Mouse (Mus musculus) myocyte (in vitro differentiated cells): ENCODE data around the gene Gm3685. TPM values are rescaled to one million over a fixed set of nuclear protein-coding genes. Genes with fewer than 3 reads are reported as not detected.
"Not testable (repeated sequence)": the region's sequence is repeated elsewhere in the genome, so short reads cannot be mapped to it uniquely, and the experiment has no call there.

Experiments used
- H3K27me3 ChIP-seq: one replicate; pipeline ENCODE4 v1.6.1; 2011; ENCODE audit not compliant: control insufficient read depth, insufficient read depth, insufficient read length
- H3K36me3 ChIP-seq: one replicate; pipeline ENCODE4 v1.6.1; 2011; ENCODE audit not compliant: control insufficient read depth, insufficient read depth
- H3K4me2 ChIP-seq: one replicate; pipeline ENCODE4 v1.6.1; 2011; ENCODE audit warnings: low read depth, control low read depth
- H3K4me3 ChIP-seq: one replicate; pipeline ENCODE4 v1.5.1; 2011; ENCODE audit warnings: mild to moderate bottlenecking, control low read depth, moderate library complexity
- H3K79me2 ChIP-seq: one replicate; pipeline ENCODE4 v1.6.1; 2011; ENCODE audit not compliant: control insufficient read depth, insufficient read depth
- H3ac ChIP-seq: one replicate; pipeline ENCODE4 v1.6.1; 2011; ENCODE audit not compliant: control insufficient read depth, insufficient read length
- polyA plus RNA-seq: library from polyadenylated mRNA; unstranded; fragments of >200 nt; fragmentation: generic; extraction: Trizol; gene quantifications from one replicate; pipeline ENCODE4 v1.2.1, GENCODE M21; 2012; ENCODE audit warnings: missing spikeins

The Gm3685 gene
- not detected for polyA plus RNA-seq

DNA sequence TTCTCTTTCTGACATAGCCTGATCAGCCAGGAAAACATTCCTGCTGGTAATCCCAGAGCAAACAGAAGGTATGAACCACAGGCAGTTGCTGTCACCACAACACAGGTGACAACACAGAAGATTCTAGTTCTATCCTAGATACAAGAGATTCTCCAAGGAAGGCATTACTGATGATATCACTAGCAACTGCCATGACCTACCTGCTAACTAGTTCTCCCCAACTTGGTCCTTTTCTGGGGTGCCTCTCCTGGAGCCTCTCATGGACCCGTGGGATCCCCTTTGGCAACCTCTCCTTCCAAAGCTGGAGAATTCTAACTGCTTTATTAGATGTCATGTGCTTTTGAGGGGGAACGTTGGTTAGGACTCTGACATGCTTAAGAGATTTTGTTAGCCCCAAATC lies at the start of gene Gm3685:
Gm3685 (minus strand) TSS at position 101 of the 400 bp plus-strand sequence.
- not testable (repeated sequence) for H3K4me2 ChIP-seq, H3K27me3 ChIP-seq, H3K4me3 ChIP-seq, H3K79me2 ChIP-seq, H3K36me3 ChIP-seq, H3ac ChIP-seq

DNA sequence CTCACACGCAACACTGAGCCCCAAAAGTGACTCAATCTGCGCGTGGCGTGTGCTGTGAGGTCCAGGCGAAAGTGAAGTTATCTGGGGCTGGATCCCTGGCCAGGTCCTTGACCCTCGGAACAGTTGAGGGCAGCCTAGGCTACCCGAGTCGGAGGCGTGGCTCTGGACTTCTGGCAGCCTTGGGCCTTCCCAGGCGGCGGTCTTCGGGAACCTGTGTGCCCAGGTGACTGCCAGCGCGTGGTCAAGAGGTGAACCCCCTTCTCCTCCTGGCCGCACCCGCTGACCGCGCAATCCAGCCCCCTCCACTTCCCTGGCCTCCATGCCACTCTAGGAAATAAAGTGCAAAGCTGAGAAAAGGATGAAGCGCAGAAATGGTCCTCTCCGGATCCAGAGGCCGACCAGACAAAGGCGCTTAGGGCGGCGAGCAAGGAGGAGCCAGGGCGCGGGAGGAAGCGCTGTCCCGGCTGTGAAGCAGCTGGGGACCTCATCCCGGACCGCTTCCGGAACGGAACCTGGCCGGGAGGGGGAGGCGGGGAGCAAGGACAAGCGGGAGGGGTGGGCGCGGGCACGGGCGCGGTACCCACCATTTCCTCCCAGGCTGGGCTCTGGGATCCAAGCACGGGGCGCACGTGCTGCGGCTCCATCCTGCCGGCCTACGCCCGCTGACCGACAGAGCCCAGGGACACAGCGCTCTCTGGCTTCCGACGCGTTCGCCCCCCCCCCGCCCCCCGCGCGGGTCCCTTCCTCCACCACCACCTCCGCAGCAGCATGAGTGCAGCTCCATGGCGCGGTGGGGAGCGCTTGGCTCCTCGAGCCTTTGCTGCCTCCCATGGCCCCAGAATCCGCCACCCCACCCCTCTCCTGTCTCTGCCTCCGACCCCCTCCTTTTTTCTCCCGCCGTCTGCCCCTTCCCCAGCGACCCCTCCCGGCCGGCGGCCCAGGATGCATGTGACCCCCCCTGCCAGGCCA lies 17.7 kb downstream of the Gm3685 start, which contains the start of gene Gm10406:
Gm10406 (minus strand) TSS at position 669 of the 969 bp plus-strand sequence.
- not testable (repeated sequence) for H3K27me3 ChIP-seq, H3K4me2 ChIP-seq, H3ac ChIP-seq, H3K4me3 ChIP-seq, H3K79me2 ChIP-seq, H3K36me3 ChIP-seq

DNA sequence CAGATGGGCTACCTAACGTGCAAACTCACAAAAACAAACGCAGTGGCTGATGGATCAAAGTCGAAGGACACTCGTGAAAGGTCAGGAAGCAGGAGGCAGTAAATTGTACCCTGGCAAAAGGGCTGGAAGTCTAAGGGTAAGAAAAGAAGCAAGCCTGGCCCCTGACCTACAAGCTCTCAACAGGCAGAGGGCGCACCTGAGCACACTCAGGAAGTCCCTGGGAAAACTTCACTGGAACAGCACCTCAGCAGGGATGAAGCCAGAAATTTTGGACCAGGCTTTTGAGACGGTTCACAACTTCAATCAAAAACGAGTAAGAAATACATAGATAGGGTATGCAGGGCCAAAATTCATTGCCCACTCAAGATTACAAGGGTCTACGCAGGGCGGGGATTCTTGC lies 18.5 kb downstream of the Gm3685 start:
- not testable (repeated sequence) for H3K4me3 ChIP-seq, H3K79me2 ChIP-seq, H3K36me3 ChIP-seq, H3ac ChIP-seq, H3K27me3 ChIP-seq, H3K4me2 ChIP-seq

Other genes with a start within 250 kb of the Gm3685 start
- not detected for gene Gm3642, start 204.7 kb downstream of the Gm3685 start, polyA plus RNA-seq
- not detected for gene Gm3667, start 155.0 kb downstream of the Gm3685 start, polyA plus RNA-seq
- gene Gm6356, start 71.2 kb downstream of the Gm3685 start, polyA plus RNA-seq = not detected
- gene Gm10406, start 17.5 kb downstream of the Gm3685 start, polyA plus RNA-seq = not detected
- gene Gm3696, start 55.7 kb upstream of the Gm3685 start, polyA plus RNA-seq = not detected
- not detected for gene Gm6676, start 80.4 kb upstream of the Gm3685 start, polyA plus RNA-seq
- not detected for gene Gm3512, start 129.6 kb upstream of the Gm3685 start, polyA plus RNA-seq
- not detected for gene Gm16434, start 149.6 kb upstream of the Gm3685 start, polyA plus RNA-seq
- not detected for gene Gm3727, start 219.7 kb upstream of the Gm3685 start, polyA plus RNA-seq